Mouse (Mus musculus) cerebellum, adult 8-10 months (tissue): ENCODE measurements at regions not wholly inside any gene's neighbourhood (a gene's known extent, or its start where the extent isn't known, plus 50 kb on each side); places are given as distances from the start of the nearest gene placed in this dataset.
A peak's percentile ranks its signal among the peaks of the same experiment; 100 is the strongest.
"Not testable (repeated sequence)": the region's sequence is repeated elsewhere in the genome, so short reads cannot be mapped to it uniquely, and the experiment has no call there.

Experiments used
- DNase-seq: peaks from one replicate; pipeline ENCODE4 v3.0.0; 2022

DNA sequence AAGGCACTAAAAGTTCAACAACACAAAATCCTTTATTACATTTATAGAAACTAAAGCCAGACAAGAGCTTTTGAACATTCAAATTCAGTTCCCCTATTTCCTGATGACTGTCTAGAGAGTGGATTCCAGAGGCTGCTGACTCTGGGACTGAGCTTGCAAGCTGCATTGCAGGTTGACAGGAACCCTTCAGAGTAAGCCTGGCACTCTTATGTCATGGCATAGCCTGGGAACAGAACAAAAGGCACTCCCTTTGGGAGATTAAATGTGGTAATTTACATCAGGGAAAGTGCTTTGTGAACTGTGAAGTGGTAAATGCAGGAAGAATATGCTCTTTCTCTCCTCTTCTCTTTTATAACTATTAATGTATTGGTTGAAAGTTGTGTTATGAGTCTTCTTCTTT, 847.3 kb downstream of the Bcl11a start:
- no peak for DNase-seq

DNA sequence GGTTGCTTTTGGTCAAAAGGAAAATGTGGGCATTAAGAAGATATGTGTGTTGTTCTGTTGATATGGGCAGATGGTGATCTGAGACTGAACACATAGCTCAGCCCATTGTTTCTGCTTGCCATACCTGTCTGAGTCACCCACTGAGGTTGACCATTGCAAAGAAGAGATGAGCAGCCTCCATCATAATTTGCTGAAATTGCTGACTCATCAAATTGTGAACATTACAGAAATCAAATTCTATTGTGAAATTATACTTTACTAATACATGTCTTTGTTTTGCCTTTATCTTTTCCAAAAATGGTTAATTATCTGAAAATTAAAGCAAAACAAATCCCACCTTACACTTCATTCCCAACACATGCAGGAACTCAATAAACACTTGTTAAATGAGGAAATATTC, 865.8 kb downstream of the Bcl11a start:
- DNase-seq, result no peak

GRCm38 (mm10) chr11:24951161-24951560, 873.3 kb downstream of the Bcl11a start:
- no peak for DNase-seq

DNA sequence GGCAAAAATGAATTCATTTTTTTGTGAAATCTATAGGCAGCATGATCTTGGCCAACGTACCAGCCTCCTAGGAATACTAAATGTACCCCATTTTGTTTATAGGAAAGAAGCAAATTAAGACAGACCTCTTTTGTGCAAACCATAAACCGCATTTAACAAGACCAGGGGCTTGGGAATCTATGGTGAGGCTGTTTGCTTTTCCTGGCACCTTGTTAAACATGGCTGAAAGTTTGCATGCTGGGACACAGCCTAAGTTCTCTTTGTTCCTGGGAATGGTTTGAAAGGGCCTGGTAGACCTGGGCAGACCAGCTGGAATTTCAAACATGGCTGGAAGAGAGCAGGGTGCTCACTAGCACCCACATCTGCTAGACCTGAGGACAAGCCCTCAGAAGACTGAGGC, 894.5 kb downstream of the Bcl11a start:
- DNase-seq, result no peak

GRCm38 (mm10) chr11:24980193-24980665, 902.4 kb downstream of the Bcl11a start:
- DNase-seq, result peak; percentile 76

DNA sequence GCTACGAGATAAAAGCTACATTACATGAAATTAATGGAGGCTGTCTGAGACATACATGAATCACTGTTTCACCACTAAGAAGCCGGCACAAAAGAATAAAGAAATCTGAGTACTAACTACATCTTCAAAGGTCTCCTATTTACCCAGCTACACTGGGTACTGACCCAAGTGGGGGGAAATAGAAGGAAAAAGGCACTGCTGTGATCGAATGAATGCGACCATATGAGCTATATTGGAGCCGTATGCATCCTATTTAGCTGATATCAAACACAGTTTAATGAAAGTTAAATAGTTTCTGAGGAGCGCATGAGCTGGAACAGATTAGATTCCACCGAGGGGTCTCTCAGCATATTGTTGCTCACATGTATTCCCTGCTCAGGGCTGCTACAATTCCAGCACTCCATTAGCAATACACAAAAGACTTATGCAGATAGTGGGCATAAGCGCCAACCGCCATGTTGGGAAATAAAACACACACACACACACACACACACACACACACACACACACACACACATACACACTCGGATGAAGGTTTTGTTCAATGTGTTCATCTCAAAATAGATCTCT, 905.3 kb downstream of the Bcl11a start:
- DNase-seq, result no peak

- no peak for DNase-seq
Observed at GRCm38 (mm10) chr11:25005491-25005890, 927.6 kb downstream of the Bcl11a start.

GRCm38 (mm10) chr11:25026786-25027185, 948.9 kb downstream of the Bcl11a start:
- DNase-seq, result no peak

DNA sequence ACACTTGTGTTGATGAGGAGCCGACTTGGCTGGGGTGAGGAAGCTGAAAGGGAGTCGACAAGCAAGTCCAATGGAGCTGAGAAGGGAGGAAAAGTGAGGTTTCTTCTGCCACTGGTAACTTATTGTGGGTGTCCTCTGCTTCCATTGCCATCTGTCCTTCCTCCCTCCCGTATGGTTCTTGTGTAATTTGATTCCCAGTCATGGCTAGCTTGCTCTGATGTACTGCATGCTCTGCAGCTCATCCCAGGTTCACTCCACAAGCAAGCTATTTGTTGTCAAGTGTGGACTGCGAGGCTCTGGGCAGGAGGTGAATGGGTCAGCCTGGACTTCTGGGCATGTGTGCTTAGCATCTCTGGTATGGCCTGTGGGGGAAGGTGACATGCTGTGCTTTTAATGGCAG, 963.1 kb downstream of the Bcl11a start:
- no peak for DNase-seq

GRCm38 (mm10) chr11:25042763-25043162, 964.9 kb downstream of the Bcl11a start:
- DNase-seq, result no peak

DNA sequence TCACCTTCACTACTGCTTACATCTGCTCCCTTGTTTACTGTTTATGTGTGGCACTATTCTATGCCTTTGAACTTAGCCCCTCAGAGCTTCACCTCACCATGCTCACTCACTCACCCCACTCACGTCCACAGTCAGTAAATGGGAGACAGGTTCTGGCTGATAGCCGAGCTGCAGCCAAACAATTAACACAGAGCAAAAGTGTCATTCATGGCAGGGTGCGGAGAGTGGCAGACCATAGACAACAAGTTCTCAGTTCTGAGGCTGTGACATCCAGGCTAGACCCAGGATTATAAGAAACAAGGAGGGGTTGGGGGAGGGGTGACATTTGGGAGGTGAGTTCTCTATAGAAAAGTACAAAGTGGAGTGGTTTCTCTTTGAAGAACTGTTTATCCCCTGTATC, 967.5 kb downstream of the Bcl11a start:
- no peak for DNase-seq

GRCm38 (mm10) chr11:25045977-25046376, 968.1 kb downstream of the Bcl11a start:
- no peak for DNase-seq

DNA sequence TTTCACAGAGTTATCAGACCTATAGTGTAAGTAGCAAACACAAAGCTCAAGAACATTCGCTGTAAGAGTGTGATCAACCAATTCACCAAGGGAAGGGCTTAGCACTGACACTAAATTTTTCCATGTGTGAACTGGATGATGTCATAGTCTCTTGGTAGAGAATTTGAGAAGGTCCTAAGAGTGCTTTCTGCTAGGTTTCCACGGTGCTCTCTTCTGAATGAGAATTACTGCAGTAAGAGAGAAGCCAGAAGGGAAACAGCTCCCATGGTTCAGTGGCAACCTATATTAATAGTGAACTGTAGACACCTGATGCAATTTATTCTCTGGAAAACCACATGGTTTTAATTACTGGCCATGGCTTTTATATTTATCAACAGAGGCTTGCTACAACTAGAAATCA, 977.8 kb downstream of the Bcl11a start:
- DNase-seq, result no peak

GRCm38 (mm10) chr11:25057093-25057521, 979.3 kb downstream of the Bcl11a start:
- no peak for DNase-seq

GRCm38 (mm10) chr11:25057543-25057942, 979.7 kb downstream of the Bcl11a start:
- no peak for DNase-seq

DNA sequence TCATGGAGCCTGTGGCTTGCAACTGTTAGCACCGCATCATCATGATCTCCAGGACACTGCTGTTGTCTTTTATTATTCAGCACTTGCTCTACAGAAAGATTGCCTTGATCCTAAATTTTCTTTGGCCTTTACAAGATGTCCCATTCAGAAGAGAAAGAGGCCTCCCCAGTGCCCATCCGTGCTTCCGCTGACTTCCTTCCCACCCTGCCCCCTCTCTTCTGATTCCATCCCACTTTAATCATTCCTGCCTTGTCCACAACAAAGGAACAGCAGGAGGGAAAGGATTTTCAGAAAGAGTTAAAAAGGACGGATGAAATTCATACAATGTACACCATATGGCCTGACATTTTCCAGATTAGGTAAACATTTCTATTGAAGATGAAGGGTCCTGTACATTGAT, 985.2 kb downstream of the Bcl11a start:
- DNase-seq, result no peak

DNA sequence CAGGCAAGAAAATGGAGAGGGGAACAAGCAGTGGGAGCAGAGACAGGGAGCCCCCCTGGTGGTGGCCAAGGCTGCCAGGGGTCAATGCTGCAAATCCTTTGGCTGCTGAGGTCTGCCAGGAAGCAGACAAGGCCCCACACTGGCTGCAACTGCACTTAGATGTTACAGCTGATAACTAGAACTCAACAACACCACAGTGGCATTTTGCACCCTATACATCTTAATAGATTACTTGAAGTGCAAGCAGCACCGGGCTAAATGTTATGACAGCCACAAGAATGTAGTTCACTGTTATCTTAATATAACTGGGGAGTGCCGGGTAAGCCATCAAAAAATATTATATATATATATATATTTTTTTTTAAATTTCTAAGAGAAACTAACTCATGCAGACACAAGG, 986.1 kb downstream of the Bcl11a start:
- DNase-seq, result no peak

- DNase-seq, result not testable (repeated sequence)
Observed at GRCm38 (mm10) chr11:25099976-25100375, 1022.1 kb downstream of the Bcl11a start.

- DNase-seq, result no peak
Observed at GRCm38 (mm10) chr11:25104432-25104831, 1026.6 kb downstream of the Bcl11a start.

DNA sequence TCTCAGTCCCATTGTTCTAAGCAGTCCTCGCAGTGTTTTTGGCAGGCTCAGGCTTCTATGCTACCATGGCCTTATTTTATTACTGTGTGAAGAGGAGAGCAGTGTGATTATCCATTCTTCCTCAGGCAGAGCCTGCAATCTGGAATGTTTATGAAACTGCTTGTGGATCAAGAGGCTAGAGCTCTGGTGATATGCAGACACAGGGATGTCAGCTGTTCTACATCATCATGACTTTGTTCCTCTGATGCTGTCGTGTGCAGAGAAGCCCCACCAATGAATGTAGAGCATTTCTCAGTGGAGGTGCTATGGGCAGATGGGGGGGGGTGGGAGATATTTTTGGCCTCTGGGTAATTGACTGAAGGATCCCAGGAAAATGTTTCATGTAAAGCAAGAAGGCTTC, 1046.6 kb downstream of the Bcl11a start:
- DNase-seq, result no peak

DNA sequence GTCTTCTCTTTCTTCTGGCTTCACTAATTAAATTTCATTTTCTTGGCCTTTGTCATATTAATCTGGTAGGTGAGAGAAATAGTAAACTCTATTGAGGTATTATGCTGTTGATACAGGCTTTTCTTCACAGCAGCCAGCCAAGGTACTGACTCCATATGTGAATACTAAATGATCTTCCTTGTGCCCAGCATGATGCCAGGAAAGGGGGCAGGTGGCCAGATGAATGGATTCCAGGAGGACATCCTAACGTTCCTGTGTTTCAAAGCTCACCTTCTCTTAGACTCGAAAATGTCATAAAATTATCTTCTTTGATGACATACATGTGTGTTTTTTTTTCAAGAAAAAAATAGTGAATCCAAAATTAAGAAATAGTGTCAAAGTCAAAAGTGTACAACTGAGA, 1064.4 kb downstream of the Bcl11a start:
- peak; percentile 9 for DNase-seq

- no peak for DNase-seq
Observed at GRCm38 (mm10) chr11:25142833-25143232, 1065.0 kb downstream of the Bcl11a start.

DNA sequence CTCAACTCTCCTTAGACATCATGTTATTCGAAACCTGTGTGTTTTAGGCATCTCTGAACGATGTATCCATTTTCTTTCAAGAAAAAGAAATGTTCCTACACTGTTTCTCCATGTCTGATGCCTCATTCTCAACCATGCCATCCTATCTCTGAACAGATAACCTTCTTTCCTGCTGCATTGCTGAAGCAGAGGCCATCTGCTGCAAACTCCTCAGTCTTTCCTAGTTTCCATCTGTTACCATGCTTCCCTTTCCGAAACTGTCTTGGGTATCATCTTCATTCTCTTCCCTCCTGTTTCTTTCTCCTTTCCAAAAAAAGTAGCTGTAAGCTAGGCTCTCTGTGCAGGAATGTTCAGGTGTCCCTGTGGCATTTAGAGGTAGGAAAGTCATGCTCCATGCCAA, 1063.3 kb downstream of the 5730522E02Rik start:
- no peak for DNase-seq

DNA sequence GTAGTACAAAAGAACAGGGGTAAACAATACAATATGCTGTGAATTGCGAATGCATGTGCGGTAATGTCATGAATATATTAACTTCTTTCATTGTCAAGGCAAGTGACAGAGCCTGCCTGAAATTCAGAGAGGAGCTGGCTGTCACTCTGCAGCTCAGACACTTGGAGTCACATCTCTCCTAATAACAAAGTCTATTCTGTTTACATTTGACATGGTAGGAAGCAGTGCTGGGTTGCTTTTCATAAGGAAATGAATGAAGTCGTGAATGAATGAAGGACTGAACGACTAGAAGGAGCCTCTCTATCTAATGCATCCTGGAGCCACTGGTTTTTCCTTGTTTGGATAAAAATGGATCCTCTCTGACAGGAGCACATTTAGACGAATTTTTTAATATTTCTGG, 1053.9 kb downstream of the 5730522E02Rik start:
- no peak for DNase-seq

GRCm38 (mm10) chr11:25157135-25157860, 1053.3 kb downstream of the 5730522E02Rik start:
- DNase-seq, result no peak
